Mouse (Mus musculus) mesoderm, embryonic 11.5 days (tissue): Measurements from ENCODE around the gene Shkbp1.

ENCODE experiments used
- DNase-seq: peaks from one replicate; pipeline ENCODE4 v3.0.0-alpha.2; 2012; ENCODE audit warnings: low read depth, low spot score

Gene Shkbp1

DNA sequence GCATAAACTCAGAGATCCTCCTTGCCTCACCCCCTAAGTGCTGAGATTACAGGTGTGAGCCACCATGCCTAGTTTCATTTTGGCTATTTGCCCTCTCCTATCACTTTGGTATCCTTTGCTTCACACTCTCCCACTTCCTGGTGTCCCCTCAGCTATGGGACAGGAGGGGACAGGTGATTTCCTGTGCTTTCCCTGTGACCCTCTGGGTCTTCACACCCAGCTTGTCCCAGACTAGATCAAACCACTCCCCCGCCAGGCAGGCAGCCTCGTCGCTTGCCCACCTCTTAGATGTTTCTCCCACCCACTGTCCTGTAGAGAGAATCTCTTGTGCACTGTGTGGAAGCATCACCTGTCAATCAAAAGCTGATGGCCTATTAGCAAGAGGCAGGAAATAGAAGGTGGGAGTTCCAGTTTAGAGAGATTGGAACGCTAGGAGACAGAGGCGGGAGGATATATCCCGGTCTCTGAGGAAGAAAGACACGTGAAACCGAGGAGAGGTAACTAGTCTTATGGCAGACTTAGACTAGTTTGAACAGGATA lies 44.8 kb downstream of the Shkbp1 start:
- no peak for DNase-seq

DNA sequence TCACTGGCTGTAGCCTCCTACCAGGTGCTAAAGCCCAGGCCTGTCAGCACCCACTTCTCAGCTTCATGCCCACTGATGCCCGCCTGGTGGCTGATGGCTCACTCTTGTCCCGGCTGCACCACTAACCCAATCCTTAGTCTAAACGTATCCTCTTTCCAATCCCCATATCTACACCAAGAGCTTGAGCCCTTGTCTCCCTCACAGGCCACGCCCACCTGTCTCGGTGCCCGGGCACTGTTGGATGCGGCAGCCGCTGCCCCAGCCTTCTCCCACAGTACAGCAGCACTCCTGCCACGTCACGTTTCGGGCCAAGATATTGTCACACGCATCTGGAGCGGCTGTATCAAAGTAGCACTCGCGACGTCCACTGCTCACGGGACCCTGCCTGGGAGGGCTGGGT lies 45.5 kb downstream of the Shkbp1 start:
- DNase-seq, result no peak

- DNase-seq, result no peak
These were observed 46.0 kb downstream of the Shkbp1 start for GRCm38 (mm10) chr7:27309832-27310231.

GRCm38 (mm10) chr7:27308821-27309549 lies 46.8 kb downstream of the Shkbp1 start:
- no peak for DNase-seq

DNA sequence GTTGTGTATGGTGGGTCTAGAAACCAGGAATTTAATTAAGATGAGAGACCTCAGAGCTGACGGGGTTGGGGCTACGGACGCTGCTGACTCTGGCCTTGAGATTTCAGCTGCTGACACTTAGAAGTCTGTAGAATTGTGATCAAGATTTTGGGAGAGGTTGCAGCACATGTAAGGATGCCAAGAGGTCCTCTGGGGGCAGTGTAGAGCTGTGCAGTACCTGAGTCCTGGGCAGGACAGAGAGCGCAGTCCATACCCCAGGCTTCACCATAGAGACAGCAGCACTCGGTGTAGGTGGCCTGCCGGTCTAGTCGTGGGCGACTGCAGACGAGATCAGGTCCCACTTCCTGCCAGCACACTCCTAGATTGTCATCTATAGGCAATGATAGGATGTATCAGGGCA lies 48.3 kb downstream of the Shkbp1 start:
- DNase-seq, result no peak

DNA sequence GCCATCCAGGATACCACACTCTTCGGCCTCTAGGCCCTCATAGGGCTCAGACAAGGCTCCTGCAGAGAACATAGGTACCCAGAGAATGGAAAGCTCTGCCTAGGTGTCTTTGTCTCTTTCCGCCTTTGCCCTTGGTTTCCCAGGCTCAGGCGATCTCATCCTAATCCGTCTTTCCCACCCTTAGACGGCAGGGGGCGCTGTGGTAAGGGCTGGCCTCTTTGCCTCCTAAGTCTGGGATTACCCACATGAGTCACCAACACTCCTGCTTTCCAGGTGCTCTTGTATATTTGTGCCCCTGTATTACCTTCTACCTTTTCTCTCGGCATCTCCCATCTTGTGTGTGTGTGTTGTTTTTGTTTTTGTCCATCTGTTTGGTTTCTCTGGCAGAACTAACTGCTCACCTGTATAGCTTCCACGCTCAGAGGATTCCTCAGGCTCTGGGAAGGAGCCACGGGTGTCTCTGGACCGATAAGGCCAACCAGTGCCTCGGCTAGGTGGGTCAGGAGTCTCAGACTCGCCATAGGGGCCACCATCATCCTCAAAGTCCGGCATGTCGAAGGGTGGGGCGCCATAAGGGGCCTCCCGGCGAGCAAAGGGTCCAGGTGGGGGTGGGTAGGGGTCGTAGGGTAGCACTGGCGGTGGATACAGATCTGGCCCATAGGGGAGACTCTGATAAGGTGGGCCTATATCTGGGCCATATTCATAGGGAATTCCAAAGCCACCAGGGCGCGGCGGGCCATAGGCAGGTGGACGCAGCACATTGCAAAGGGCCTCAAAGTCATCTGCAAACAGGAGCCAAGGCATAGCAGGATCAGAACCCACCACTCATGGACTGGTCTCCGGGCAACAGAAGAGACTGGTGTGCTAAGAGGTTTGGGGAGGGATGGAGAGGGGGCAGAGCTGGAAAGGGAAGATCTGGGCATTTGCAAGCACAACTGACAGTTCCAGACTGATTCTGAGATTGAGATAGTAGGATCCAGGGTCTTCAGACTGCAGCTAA lies 49.4 kb downstream of the Shkbp1 start:
- DNase-seq, result no peak

- no peak for DNase-seq
These were observed 50.6 kb downstream of the Shkbp1 start for GRCm38 (mm10) chr7:27305091-27305730.

GRCm38 (mm10) chr7:27302172-27302571 lies 53.6 kb downstream of the Shkbp1 start:
- DNase-seq, result peak; percentile 78

DNA sequence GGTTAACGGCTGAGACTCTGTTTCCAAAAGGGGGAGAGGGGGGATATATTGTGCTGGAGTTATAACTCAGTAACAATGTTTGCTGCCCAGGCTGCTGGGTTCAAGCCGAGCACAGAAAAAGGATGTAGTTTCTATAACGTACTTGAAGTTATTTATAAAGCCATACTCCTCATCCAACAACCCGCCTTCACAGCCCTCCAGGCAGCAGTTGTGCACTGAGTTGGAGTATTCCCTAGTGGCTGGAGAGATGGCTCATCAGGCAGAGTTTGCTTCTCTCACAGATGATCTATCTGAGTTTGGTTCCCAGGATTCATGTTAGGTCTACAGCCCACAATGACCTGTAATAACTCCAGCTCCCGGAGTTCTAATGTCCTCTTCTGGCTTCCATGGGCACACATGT lies 55.0 kb downstream of the Shkbp1 start:
- DNase-seq, result no peak

DNA sequence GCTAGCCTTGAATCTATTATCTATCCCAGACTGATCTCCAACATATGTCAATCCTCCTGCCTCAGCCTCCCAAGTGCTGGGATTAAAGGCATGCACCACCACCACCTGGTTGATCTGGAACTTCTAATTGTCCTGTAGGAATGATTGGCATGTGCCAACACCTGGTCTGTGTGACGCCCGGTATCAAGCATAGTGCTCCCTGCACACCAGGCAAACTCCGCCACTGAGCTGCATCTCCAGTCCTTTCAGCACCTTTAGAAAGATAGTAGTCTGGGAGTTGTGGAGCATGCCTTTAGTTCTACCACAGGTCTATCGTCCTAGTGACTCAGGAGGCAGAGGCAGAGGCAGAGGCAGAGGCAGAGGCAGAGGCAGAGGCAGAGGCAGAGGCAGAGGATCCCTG lies 55.5 kb downstream of the Shkbp1 start:
- DNase-seq, result no peak

GRCm38 (mm10) chr7:27298816-27299215 lies 57.0 kb downstream of the Shkbp1 start:
- DNase-seq, result no peak

DNA sequence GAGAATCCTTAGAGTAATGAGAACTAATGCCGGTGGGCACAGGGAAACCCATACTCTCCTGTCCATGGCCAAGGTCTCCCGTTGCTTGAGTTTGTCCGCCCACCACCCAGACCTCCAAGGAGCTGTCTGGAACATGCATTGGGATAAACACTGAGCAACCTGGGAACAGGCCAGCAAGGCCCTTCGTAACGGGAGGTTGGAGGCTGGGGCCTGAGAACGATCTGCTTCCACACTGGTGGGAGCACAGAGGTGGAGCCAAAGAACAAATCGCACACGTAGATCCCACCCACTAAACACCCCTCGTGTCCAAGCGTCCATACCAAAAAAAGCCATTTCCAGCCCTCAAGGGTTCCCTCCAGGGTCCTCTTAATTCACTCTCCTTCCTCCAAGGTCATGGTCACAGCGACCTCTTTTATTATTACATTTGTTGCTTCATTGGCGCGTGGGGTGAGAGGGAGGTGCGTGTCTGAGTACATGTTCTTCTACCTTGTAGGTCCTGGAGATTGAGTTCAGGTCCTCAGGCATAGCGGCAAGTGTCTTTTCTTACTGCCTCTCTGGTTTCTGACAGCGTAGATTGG lies 57.7 kb downstream of the Shkbp1 start:
- no peak for DNase-seq

DNA sequence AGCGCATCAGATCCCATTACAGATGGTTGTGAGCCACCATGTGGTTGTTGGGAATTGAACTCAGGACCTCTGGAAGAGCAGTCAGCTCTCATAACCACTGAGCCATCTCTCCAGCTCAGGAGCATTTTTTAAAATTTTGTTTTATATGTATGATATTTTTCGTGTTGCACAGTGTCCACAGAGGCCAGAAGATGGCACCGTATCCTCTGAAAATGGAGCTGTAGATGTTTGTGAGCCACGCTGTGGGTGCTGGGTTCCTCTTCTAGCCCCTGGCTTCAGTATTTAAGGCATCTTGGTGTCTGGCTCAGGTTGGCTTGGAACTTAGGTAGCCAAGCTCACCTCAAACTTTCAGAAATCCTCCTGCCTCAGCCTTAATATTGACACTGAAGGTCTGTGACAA lies 59.3 kb downstream of the Shkbp1 start:
- no peak for DNase-seq

GRCm38 (mm10) chr7:27295956-27296355 lies 59.9 kb downstream of the Shkbp1 start:
- no peak for DNase-seq
